ENCODE assay signal across 16 mouse cellular contexts in the genomic region with DNA sequence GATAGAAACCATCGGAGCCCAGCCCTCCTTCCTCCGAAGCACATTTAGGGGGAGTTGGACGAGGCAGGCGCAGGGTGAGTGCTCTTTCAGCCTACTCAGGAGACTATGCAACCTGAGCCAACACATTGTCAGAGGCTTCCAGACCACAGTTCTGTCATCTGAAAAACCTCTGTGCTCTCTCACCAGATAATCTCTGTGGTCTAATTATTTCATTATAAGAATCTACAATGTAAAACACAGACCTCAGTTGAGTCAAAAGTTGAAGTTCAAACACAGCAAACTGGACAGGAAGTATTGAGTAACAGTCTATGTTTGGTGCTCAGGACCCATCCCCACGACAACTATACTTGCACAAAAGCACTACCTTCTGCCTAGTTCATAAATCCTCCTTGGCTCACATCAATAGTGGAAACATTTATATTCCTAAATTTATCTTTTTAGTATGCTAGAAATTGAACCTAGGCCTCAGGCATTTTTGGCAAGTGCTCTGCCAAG. TPM values are rescaled to one million over a fixed set of nuclear protein-coding genes. Genes with fewer than 3 reads are reported as not detected.
DNase-seq lines count a peak whose midpoint lies in the region; ATAC-seq lines count a peak whose summit lies in the region.
"Had no signal": no experiment of that assay in that cellular context is flagged by ENCODE, and none has a peak within 500 bp of the region (broad histone marks: within the 10 kb centered on the region; RNA-seq: fewer than 3 reads in every experiment).

No protein-coding gene starts in this region.

- DNase-seq in heart, postnatal 36 days, result no peak
- peak; percentile 47 for DNase-seq in MN1 (ENCODE audit: low spot score)
- no peak for DNase-seq in right cerebral cortex, postnatal 36 days (ENCODE audit: low spot score in 2 of 2)
- DNase-seq in heart, postnatal 4 days, result no peak
- no peak for DNase-seq in ovary, postnatal 14 days (ENCODE audit: low spot score)
- DNase-seq: cerebellum, adult 8-10 months; heart, adult 2 months; kidney, adult 8-10 months; liver, embryonic 13.5 days; lung, postnatal 14 days; thymus, adult 18-20 months had no signal

- H3K36me3 ChIP-seq in heart, embryonic 13.5 days, result peaks cover 27% of the 10 kb centered on the region
- H3K36me3 ChIP-seq in forebrain, embryonic 13.5 days (ENCODE audit: poor library complexity, severe bottlenecking), result peaks cover 20% of the 10 kb centered on the region; the same call in 1 of the 2 replicates
- H3K36me3 ChIP-seq in midbrain, embryonic 13.5 days, result peaks cover 4% of the 10 kb centered on the region; the same call in 1 of the 2 replicates
- H3K36me3 ChIP-seq: embryonic facial prominence, embryonic 12.5 days; hindbrain, embryonic 15.5 days had no signal

- no peaks in the 10 kb centered on the region for H3K27me3 ChIP-seq in heart, embryonic 13.5 days (replicated peaks)
- no peaks in the 10 kb centered on the region for H3K27me3 ChIP-seq in forebrain, embryonic 13.5 days
- H3K27me3 ChIP-seq in midbrain, embryonic 13.5 days, result no peaks in the 10 kb centered on the region
- H3K27me3 ChIP-seq: embryonic facial prominence, embryonic 12.5 days; hindbrain, embryonic 15.5 days; liver, embryonic 13.5 days had no signal

- H3K9ac ChIP-seq in heart, embryonic 13.5 days, result no peak overlapping the region
- peak overlapping the region; percentile 34; the same call in 1 of the 2 replicates for H3K9ac ChIP-seq in forebrain, embryonic 13.5 days
- 0 out of 2 replicates have a peak overlapping the region, but pooled peaks have one; percentile 23 for H3K9ac ChIP-seq in midbrain, embryonic 13.5 days (replicated peaks)
- H3K9ac ChIP-seq: embryonic facial prominence, embryonic 12.5 days; hindbrain, embryonic 15.5 days; liver, embryonic 13.5 days had no signal

- 0 out of 2 replicates have a peak overlapping the region, but pooled peaks have one; percentile 12 for H3K27ac ChIP-seq in heart, embryonic 13.5 days (replicated peaks)
- H3K27ac ChIP-seq in forebrain, embryonic 13.5 days, result no peak overlapping the region
- no peak overlapping the region for H3K27ac ChIP-seq in midbrain, embryonic 13.5 days
- H3K27ac ChIP-seq: embryonic facial prominence, embryonic 12.5 days; heart, adult 2 months; hindbrain, embryonic 15.5 days; liver, embryonic 13.5 days had no signal

- H3K4me3 ChIP-seq in heart, embryonic 13.5 days, result no peak overlapping the region
- peak overlapping the region; percentile 22 for H3K4me3 ChIP-seq in forebrain, embryonic 13.5 days
- peak overlapping the region; percentile 28 for H3K4me3 ChIP-seq in midbrain, embryonic 13.5 days (replicated peaks)
- H3K4me3 ChIP-seq: embryonic facial prominence, embryonic 12.5 days; heart, adult 2 months; hindbrain, embryonic 15.5 days; liver, embryonic 13.5 days had no signal

- intact Hi-C loops in heart, postnatal 36 days (cut with DNase I), result no loop called here

- WGBS in heart, embryonic 13.5 days, result 54% methylated on average over 5 of the region's 5 CpGs
- WGBS in forebrain, embryonic 13.5 days, result 10% methylated on average over 5 of the region's 5 CpGs
- 18% methylated on average over 5 of the region's 5 CpGs for WGBS in midbrain, embryonic 13.5 days

- peaks cover 9% of the 10 kb centered on the region for H3K9me3 ChIP-seq in heart, embryonic 13.5 days
- 0 out of 2 replicates have a peak, but pooled peaks cover 4% of the 10 kb centered on the region for H3K9me3 ChIP-seq in forebrain, embryonic 13.5 days (replicated peaks)
- no peaks in the 10 kb centered on the region for H3K9me3 ChIP-seq in midbrain, embryonic 13.5 days
- H3K9me3 ChIP-seq: embryonic facial prominence, embryonic 12.5 days; hindbrain, embryonic 15.5 days; liver, embryonic 13.5 days had no signal

- H3K4me2 ChIP-seq in heart, embryonic 13.5 days, result peak overlapping the region; percentile 20; the same call in 1 of the 2 replicates
- H3K4me2 ChIP-seq in forebrain, embryonic 13.5 days, result peak overlapping the region; percentile 63
- H3K4me2 ChIP-seq in midbrain, embryonic 13.5 days (replicated peaks), result peak overlapping the region; percentile 51
- H3K4me2 ChIP-seq: embryonic facial prominence, embryonic 12.5 days; hindbrain, embryonic 15.5 days; liver, embryonic 13.5 days had no signal

- no peak for ATAC-seq in heart, embryonic 13.5 days (ENCODE audit: extremely low read depth, insufficient number of reproducible peaks, low FRiP score, low TSS enrichment)
- ATAC-seq in forebrain, embryonic 13.5 days, result no peak
- ATAC-seq in midbrain, embryonic 13.5 days, result no peak

- peaks cover 37% of the 10 kb centered on the region for H3K4me1 ChIP-seq in heart, embryonic 13.5 days
- H3K4me1 ChIP-seq in forebrain, embryonic 13.5 days, result peaks cover 47% of the 10 kb centered on the region
- peaks cover 38% of the 10 kb centered on the region for H3K4me1 ChIP-seq in midbrain, embryonic 13.5 days (replicated peaks)

RNA-seq across cellular contexts. Expression of a gene that starts 18.7 kb away (rescaled TPM):
- polyA plus RNA-seq in heart, embryonic 13.5 days (2015; fragmentation: Nextera tagmentation; extraction: Ambion mirVana), result 0.11 TPM in 1 of 2 replicates, not detected in the other
- not detected for total RNA-seq in heart, postnatal 36 days (2021)
- polyA plus RNA-seq in forebrain, embryonic 13.5 days (2015; fragmentation: Nextera tagmentation; extraction: Ambion mirVana), result 1.8 and 2.9 TPM in 2 replicates
- polyA plus RNA-seq in midbrain, embryonic 13.5 days (2015; fragmentation: Nextera tagmentation; extraction: Ambion mirVana), result 2.7 and 3.8 TPM in 2 replicates
- total RNA-seq in heart, postnatal 4 days (2021), result not detected
- total RNA-seq: heart, adult 2 months had no signal
- polyA plus RNA-seq: liver, embryonic 13.5 days had no signal

RNA-seq across cellular contexts. Expression of a gene that starts 24.5 kb away (rescaled TPM):
- polyA plus RNA-seq in heart, embryonic 13.5 days (2015; fragmentation: Nextera tagmentation; extraction: Ambion mirVana), result 27.9 and 29.4 TPM in 2 replicates
- total RNA-seq in heart, postnatal 36 days (2021), result 10 to 100 TPM; 42.0 to 44.4 TPM
- polyA plus RNA-seq in forebrain, embryonic 13.5 days (2015; fragmentation: Nextera tagmentation; extraction: Ambion mirVana), result 45.7 and 52.3 TPM in 2 replicates
- polyA plus RNA-seq in midbrain, embryonic 13.5 days (2015; fragmentation: Nextera tagmentation; extraction: Ambion mirVana), result 45.8 and 46.9 TPM in 2 replicates
- total RNA-seq in heart, postnatal 4 days (2021), result 10 to 100 TPM; 39.0 to 41.5 TPM

RNA-seq across cellular contexts. Expression of a gene that starts 48.1 kb away (rescaled TPM):
- 29.5 and 34.2 TPM in 2 replicates for polyA plus RNA-seq in heart, embryonic 13.5 days (2015; fragmentation: Nextera tagmentation; extraction: Ambion mirVana)
- total RNA-seq in heart, postnatal 36 days (2021), result 10 to 100 TPM; 20.9 to 21.7 TPM
- polyA plus RNA-seq in forebrain, embryonic 13.5 days (2015; fragmentation: Nextera tagmentation; extraction: Ambion mirVana), result 46.2 and 48.7 TPM in 2 replicates
- polyA plus RNA-seq in midbrain, embryonic 13.5 days (2015; fragmentation: Nextera tagmentation; extraction: Ambion mirVana), result 58.6 and 59.0 TPM in 2 replicates
- total RNA-seq in heart, postnatal 4 days (2021), result 10 to 100 TPM; 13.0 to 14.5 TPM

RNA-seq across cellular contexts. Expression of a gene that starts 48.9 kb away (rescaled TPM):
- polyA plus RNA-seq in heart, embryonic 13.5 days (2015; fragmentation: Nextera tagmentation; extraction: Ambion mirVana), result 81.7 and 88.8 TPM in 2 replicates
- total RNA-seq in heart, postnatal 36 days (2021), result 10 to 100 TPM; 50.5 to 51.8 TPM
- 139 and 149 TPM in 2 replicates for polyA plus RNA-seq in forebrain, embryonic 13.5 days (2015; fragmentation: Nextera tagmentation; extraction: Ambion mirVana)
- polyA plus RNA-seq in midbrain, embryonic 13.5 days (2015; fragmentation: Nextera tagmentation; extraction: Ambion mirVana), result 110 TPM in 2 replicates
- total RNA-seq in heart, postnatal 4 days (2021), result 10 to 100 TPM; 45.8 to 54.5 TPM
